Mouse (Mus musculus): Measurements from ENCODE around the gene Csf3.

DNA sequence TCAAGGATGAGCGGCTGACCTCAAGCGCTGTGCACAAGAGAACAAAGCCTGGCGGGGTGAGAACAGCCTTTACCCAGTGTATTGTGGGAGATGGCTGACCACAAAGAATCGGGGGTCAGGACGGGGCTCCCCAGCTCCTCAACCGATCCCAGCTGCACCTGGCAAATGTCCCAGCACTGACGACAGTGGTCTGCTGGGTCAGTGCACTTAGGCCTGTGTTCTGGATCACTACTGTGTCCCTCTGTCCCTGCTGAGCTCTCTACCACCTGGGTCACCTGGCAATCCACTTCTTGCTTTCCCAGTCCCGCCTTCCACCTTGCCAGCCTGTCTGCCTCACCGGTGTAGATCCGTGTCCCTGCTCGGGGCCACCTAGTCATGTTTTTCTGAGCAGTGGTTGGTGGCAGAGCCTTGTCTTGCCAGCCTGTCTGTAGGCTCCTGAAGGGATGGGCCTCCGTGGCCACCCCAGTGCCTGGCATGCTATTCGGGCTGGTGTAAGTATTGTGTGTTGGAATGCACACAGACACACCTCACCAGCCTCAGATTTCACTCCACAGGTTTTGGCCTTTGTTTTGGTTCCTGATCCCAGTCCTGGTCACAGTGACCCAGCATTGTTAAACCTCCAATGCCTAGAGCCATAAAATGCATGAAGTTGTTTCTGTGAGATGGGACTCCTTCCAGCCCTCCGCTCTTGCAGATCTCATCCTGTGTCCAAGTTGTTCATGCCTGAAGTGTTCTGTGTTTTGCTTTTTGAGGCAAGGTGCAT lies 4.4 kb upstream of the Csf3 start:
- no peak for TF ChIP-seq GATA1 (IDR thresholded peaks at IDR 0.05; ENCODE audit: low read length)
- TF ChIP-seq TAL1 (IDR thresholded peaks at IDR 0.05; ENCODE audit: low read length): no peak
